Mouse (Mus musculus): Measurements from ENCODE around the gene Nupr1l.

DNA sequence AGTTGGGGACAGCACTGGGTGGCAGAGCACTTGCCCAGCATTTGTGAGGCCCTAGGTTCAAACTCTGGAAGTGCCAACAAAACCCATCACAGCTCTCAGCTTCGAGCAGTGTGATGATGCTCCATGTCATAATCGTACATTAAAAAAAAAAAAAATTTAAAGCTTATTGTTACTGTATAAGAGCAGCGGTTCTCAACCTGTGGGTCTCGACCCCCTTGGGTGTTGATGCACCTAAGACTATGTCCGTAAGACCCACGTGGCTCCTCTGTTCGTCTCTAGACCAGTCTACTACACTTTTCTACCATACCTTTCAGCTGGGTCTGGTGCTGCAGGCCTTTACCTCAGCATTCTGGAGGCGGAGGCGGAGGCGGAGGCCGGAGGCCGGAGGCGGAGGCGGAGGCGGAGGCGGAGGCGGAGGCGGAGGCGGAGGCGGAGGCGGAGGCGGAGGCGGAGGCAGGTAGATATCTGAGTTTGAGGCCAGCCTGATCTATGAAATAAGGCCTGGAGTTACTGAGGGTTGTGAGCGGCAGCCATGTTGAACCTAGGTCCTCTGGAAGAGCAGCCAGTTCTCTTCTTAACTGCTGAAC, 9.8 kb downstream of the Nupr1l start:
- TF ChIP-seq CTCF (IDR thresholded peaks at IDR 0.05; ENCODE audit: extremely low read depth, insufficient read depth, insufficient read length, insufficient replicate concordance) (no peak), POLR2A (IDR thresholded peaks at IDR 0.05; ENCODE audit: low read depth, low read length) (no peak)
